In the genomic region with DNA sequence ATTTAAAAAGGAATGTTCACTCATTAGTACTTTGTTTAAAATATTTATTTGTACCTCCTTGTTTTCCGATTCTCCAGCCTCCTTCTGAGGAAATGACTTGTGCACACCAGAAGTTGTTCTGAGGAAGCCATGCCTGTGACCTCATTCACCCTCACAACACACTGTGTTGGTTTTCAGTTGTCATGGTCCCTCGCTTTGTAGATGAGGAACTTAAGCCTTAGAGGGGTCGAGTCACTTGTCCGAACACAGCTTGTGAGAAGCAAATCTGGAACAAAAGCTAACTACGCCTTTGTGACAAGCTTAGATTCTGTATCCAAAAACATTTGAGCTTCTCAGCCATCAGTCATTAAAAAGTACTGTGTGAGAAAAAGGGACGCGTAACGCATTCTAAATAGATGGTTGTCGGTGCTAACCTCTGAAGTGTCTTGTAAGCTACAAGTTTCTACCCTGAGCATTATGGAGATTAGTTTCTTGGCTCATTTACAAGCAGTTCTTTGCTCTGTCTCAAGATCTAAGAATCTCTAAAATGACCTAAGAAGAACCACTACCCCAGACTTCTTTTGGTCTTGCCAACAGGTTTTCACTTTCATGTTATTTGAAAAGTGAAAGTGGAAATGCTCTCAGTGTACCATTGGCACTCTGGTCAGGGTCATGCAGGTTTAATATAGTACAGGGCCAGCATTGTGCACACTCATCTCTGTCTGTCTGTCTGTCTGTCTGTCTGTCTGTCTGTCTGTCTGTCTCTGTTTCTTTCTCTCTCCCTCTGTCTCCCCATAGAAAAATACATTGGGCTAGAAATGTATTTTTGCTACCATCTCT, we compare ENCODE assay signal across 15 mouse cellular contexts. TPM values are rescaled to one million over a fixed set of nuclear protein-coding genes. Genes with fewer than 3 reads are reported as not detected.
DNase-seq lines count a peak whose midpoint lies in the region; ATAC-seq lines count a peak whose summit lies in the region.
"Had no signal": no experiment of that assay in that cellular context is flagged by ENCODE, and none has a peak within 500 bp of the region (broad histone marks: within the 10 kb centered on the region; RNA-seq: fewer than 3 reads in every experiment).

No protein-coding gene starts in this region.

- intact Hi-C loops in heart, postnatal 25 days (cut with DNase I) = no loop called here

- no peak overlapping the region for H3K9ac ChIP-seq in midbrain, embryonic 11.5 days (ENCODE audit: low read length)
- H3K9ac ChIP-seq: neural tube, embryonic 12.5 days had no signal

- H3K9me3 ChIP-seq in midbrain, embryonic 11.5 days (ENCODE audit: control insufficient read depth, low read length) = no peaks in the 10 kb centered on the region
- H3K9me3 ChIP-seq: neural tube, embryonic 12.5 days had no signal

- H3K4me3 ChIP-seq in midbrain, embryonic 11.5 days (ENCODE audit: low read depth, low read length) = no peak overlapping the region
- H3K4me3 ChIP-seq: neural tube, embryonic 12.5 days had no signal

- no peaks in the 10 kb centered on the region for H3K27me3 ChIP-seq in midbrain, embryonic 11.5 days (ENCODE audit: control insufficient read depth, insufficient read depth, low read length)
- H3K27me3 ChIP-seq in splenic B cell, adult 2 months (ENCODE audit: control insufficient read depth, insufficient read depth, low read length, poor library complexity, severe bottlenecking) = no peaks in the 10 kb centered on the region
- H3K27me3 ChIP-seq: neural tube, embryonic 12.5 days had no signal

- no peaks in the 10 kb centered on the region for H3K36me3 ChIP-seq in midbrain, embryonic 11.5 days (ENCODE audit: control insufficient read depth, insufficient read depth, low read length)
- no peaks in the 10 kb centered on the region for H3K36me3 ChIP-seq in splenic B cell, adult 2 months (ENCODE audit: control insufficient read depth, insufficient read depth, low read length, poor library complexity, severe bottlenecking)
- H3K36me3 ChIP-seq: neural tube, embryonic 12.5 days had no signal

- no peak overlapping the region for H3K27ac ChIP-seq in midbrain, embryonic 11.5 days (ENCODE audit: low read depth, low read length)
- H3K27ac ChIP-seq: neural tube, embryonic 12.5 days had no signal

- DNase-seq in embryo, embryonic 10 days (ENCODE audit: low spot score) = peak; percentile 10
- no peak for DNase-seq in embryo, embryonic 11 days
- DNase-seq in spleen, postnatal 36 days (ENCODE audit: low spot score in 2 of 2) = peak; percentile 55
- DNase-seq in spleen, postnatal 14 days (ENCODE audit: low spot score in 2 of 2) = no peak
- no peak for DNase-seq in midbrain, embryonic 11.5 days (ENCODE audit: low spot score, missing footprints)
- peak; percentile 82 for DNase-seq in splenic B cell, adult 2 months (ENCODE audit: low read depth, low spot score)
- no peak for DNase-seq in heart, postnatal 25 days (ENCODE audit: low spot score)
- DNase-seq: cerebellum, adult 9-11 months; heart, postnatal 10 days; kidney, adult 2 months; lung, postnatal 10 days; thymus, adult 2 months had no signal

- H3K4me2 ChIP-seq in midbrain, embryonic 11.5 days = no peak overlapping the region
- H3K4me2 ChIP-seq: neural tube, embryonic 12.5 days had no signal

- peak; percentile 80 for ATAC-seq in midbrain, embryonic 11.5 days (ENCODE audit: low FRiP score)
- no peak for ATAC-seq in megakaryocyte-erythroid progenitor cell, adult 5-6 weeks (replicated peaks; ENCODE audit: low FRiP score, low TSS enrichment, poor library complexity, severe bottlenecking)

- WGBS in midbrain, embryonic 11.5 days = 41% methylated on average over 9 of the region's 9 CpGs

- H3K4me1 ChIP-seq in midbrain, embryonic 11.5 days (ENCODE audit: control insufficient read depth, insufficient read depth, low read length) = peaks cover 7% of the 10 kb centered on the region; the same call in 1 of the 2 replicates
- H3K4me1 ChIP-seq: neural tube, embryonic 12.5 days had no signal

RNA-seq across cellular contexts. Expression of a gene that starts 9.7 kb away (rescaled TPM):
- 1.0 and 1.2 TPM in 2 replicates for polyA plus RNA-seq in midbrain, embryonic 11.5 days (2014; fragmentation: Nextera tagmentation; extraction: Ambion mirVana)
- total RNA-seq in megakaryocyte-erythroid progenitor cell, adult 5-6 weeks (2014; fragmentation: Nextera tagmentation) = 2.5 and 8.3 TPM in 2 replicates
- 1.6 TPM in 1 of 2 replicates, not detected in the other for total RNA-seq in megakaryocyte-erythroid progenitor cell, adult 5-6 weeks (2017)
- under 1 TPM; 0.26 to 0.56 TPM for total RNA-seq in heart, postnatal 25 days (2021)
- total RNA-seq: MEL had no signal

Comparison
In these comparisons a context has a peak if more than half of its experiments do, and no peak if none do; other contexts are left out.
1. DNase-seq: peak in embryo, embryonic 10 days (single experiment), spleen, postnatal 36 days (2 of 2) and splenic B cell, adult 2 months (single experiment); none in embryo, embryonic 11 days (single experiment), spleen, postnatal 14 days (0 of 2), midbrain, embryonic 11.5 days (single experiment) and heart, postnatal 25 days (single experiment).